Mouse (Mus musculus) hindbrain, embryonic 11.5 days (tissue): ENCODE measurements around the gene Alox8. TPM values are rescaled to one million over a fixed set of nuclear protein-coding genes. Genes with fewer than 3 reads are reported as not detected.

Experiments
- ATAC-seq: fragments of 200-750 bp; cut with Nextera tagmentation; 2 replicates; pipeline ENCODE4 v1.8.0; 2017; ENCODE audit warnings: mild to moderate bottlenecking, moderate TSS enrichment, moderate library complexity; ENCODE audit not compliant: low FRiP score
- DNase-seq: peaks from one replicate; pipeline ENCODE4 v3.0.0-alpha.2; 2015; ENCODE audit warnings: low spot score
- H3K27ac ChIP-seq: fragments of 300-500 bp; sonication (generic); 2 replicates; pipeline ENCODE4 v1.5.1; 2014; ENCODE audit warnings: mild to moderate bottlenecking, low read depth, low read length
- H3K27me3 ChIP-seq: fragments of 300-500 bp; sonication (generic); 2 replicates; pipeline ENCODE4 v1.6.1; 2014; ENCODE audit warnings: mild to moderate bottlenecking, low read length, moderate library complexity, mixed read lengths; ENCODE audit not compliant: control insufficient read depth, insufficient read depth
- H3K36me3 ChIP-seq: fragments of 300-500 bp; sonication (generic); 2 replicates; pipeline ENCODE4 v1.6.1; 2014; ENCODE audit warnings: mild to moderate bottlenecking, low read length, moderate library complexity, mixed read lengths; ENCODE audit not compliant: control insufficient read depth, insufficient read depth
- H3K4me1 ChIP-seq: fragments of 300-500 bp; sonication (generic); replicated peaks from 2 replicates; pipeline ENCODE4 v1.6.1; 2014; ENCODE audit warnings: low read length, mixed read lengths; ENCODE audit not compliant: control insufficient read depth, insufficient read depth
- H3K4me2 ChIP-seq: fragments of 300-500 bp; sonication (generic); replicated peaks from 2 replicates; pipeline ENCODE4 v1.6.1; 2014; ENCODE audit warnings: mild to moderate bottlenecking, low read depth, low read length
- H3K4me3 ChIP-seq: fragments of 300-500 bp; sonication (generic); 2 replicates; pipeline ENCODE4 v1.5.1; 2014; ENCODE audit warnings: low read depth, low read length
- H3K9ac ChIP-seq: fragments of 300-500 bp; sonication (generic); 2 replicates; pipeline ENCODE4 v1.6.1; 2014; ENCODE audit warnings: low read depth, low read length
- H3K9me3 ChIP-seq: fragments of 300-500 bp; sonication (generic); 2 replicates; pipeline ENCODE4 v1.6.1; 2016; ENCODE audit warnings: low read length; ENCODE audit not compliant: control insufficient read depth
- WGBS: fragments of 180-500 bp; shearing (Covaris S2); extraction: QIAGEN DNeasy Blood & Tissue Kit; methylation state at CpG from one replicate; pipeline ENCODE4 v1.1.7; 2014; 5-methylcytosine and 5-hydroxymethylcytosine counted together
- polyA plus RNA-seq: library from polyadenylated mRNA; unstranded; fragments of >200 nt; fragmentation: Nextera tagmentation; extraction: Ambion mirVana; gene quantifications from 2 replicates; pipeline ENCODE4 v1.2.1, GENCODE M21; 2014

Gene Alox8
- polyA plus RNA-seq, 1 experiment from 2014 or later: not detected

GRCm38 (mm10) chr11:69172606-69173005 is 25.0 kb downstream of the Alox8 start:
- no peaks in the 10 kb centered on the region for H3K9me3 ChIP-seq
- no peaks in the 10 kb centered on the region for H3K27me3 ChIP-seq
- WGBS: 85% methylated on average over 2 of the region's 2 CpGs
- no peak overlapping the region for H3K4me2 ChIP-seq
- no peak overlapping the region for H3K4me3 ChIP-seq
- no peak overlapping the region for H3K9ac ChIP-seq
- no peak overlapping the region for H3K27ac ChIP-seq
- no peak for ATAC-seq
- no peaks in the 10 kb centered on the region for H3K4me1 ChIP-seq
- H3K36me3 ChIP-seq: no peaks in the 10 kb centered on the region
- DNase-seq: no peak

- H3K4me2 ChIP-seq: no peak overlapping the region
- H3K4me1 ChIP-seq: no peaks in the 10 kb centered on the region
- ATAC-seq (no peak), DNase-seq (peak; percentile 70)
- 23% methylated on average over 7 of the region's 7 CpGs for WGBS
- no peak overlapping the region for H3K9ac ChIP-seq
- no peaks in the 10 kb centered on the region for H3K36me3 ChIP-seq
- H3K27me3 ChIP-seq: no peaks in the 10 kb centered on the region
- no peak overlapping the region for H3K27ac ChIP-seq
- no peaks in the 10 kb centered on the region for H3K9me3 ChIP-seq
- H3K4me3 ChIP-seq: no peak overlapping the region
Measured at GRCm38 (mm10) chr11:69171626-69172025, 26.0 kb downstream of the Alox8 start.

GRCm38 (mm10) chr11:69169313-69169712 is 28.3 kb downstream of the Alox8 start:
- ATAC-seq (no peak), DNase-seq (no peak)
- Histone ChIP-seq H3K9ac (no peak overlapping the region), H3K4me2 (no peak overlapping the region), H3K9me3 (no peaks in the 10 kb centered on the region), H3K27me3 (no peaks in the 10 kb centered on the region), H3K36me3 (no peaks in the 10 kb centered on the region), H3K4me3 (no peak overlapping the region), H3K27ac (no peak overlapping the region), H3K4me1 (no peaks in the 10 kb centered on the region)
- 89% methylated on average over 12 of the region's 12 CpGs for WGBS

DNA sequence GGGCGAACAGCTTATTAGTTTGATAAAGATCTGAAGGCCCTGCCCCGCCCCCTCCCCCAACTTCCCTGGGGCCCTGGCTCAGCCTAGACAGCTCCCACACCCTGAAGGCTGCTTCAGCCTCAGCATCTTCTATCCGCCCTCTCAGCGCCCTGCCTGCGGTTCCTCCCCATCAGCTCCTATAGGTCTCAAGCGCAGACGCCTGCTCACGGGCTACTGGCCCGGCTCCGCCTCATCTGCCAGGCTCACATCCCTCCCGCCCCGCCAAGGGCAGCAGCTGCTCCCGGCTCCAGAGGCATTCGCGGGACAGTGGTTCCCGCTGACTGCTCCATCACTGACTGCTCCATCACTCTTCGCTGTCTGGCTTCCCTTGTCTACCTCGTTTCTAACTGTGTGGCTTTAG is 40.8 kb downstream of the Alox8 start, which contains the start of gene Alox12b:
TSS of gene Alox12b (plus strand) at position 190 of the 400 bp plus-strand sequence.
- peak within 1 kb of the TSS; percentile 44 for H3K4me2 ChIP-seq
- H3K27me3 ChIP-seq: peaks cover 5% of the 10 kb centered on the region; the same call in 1 of the 2 replicates
- 5% methylated on average over 16 of the region's 18 CpGs for WGBS
- no peak within 1 kb of the TSS for H3K9ac ChIP-seq
- no peaks in the 10 kb centered on the region for H3K9me3 ChIP-seq
- DNase-seq (peak; percentile 67), ATAC-seq (peak; percentile 54; the same call in 1 of the 2 replicates)
- 0 out of 2 replicates have a peak, but pooled peaks cover 4% of the 10 kb centered on the region for H3K4me1 ChIP-seq
- peak within 1 kb of the TSS; percentile 10 for H3K4me3 ChIP-seq
- H3K36me3 ChIP-seq: no peaks in the 10 kb centered on the region
- H3K27ac ChIP-seq: no peak within 1 kb of the TSS

- Histone ChIP-seq H3K9me3 (no peaks in the 10 kb centered on the region), H3K4me1 (0 out of 2 replicates have a peak, but pooled peaks cover 4% of the 10 kb centered on the region), H3K4me2 (no peak overlapping the region), H3K4me3 (no peak overlapping the region), H3K27ac (no peak overlapping the region), H3K27me3 (peaks cover 5% of the 10 kb centered on the region; the same call in 1 of the 2 replicates), H3K9ac (no peak overlapping the region), H3K36me3 (no peaks in the 10 kb centered on the region)
- whole genome bisulfite sequencing: 54% methylated on average over 1 of the region's 1 CpGs
- DNase-seq (no peak), ATAC-seq (no peak)
Measured at GRCm38 (mm10) chr11:69155351-69155750, 42.3 kb downstream of the Alox8 start.

GRCm38 (mm10) chr11:69153831-69154230 is 43.8 kb downstream of the Alox8 start:
- Histone ChIP-seq H3K4me1 (0 out of 2 replicates have a peak, but pooled peaks cover 4% of the 10 kb centered on the region), H3K9me3 (no peaks in the 10 kb centered on the region), H3K4me3 (no peak overlapping the region), H3K4me2 (no peak overlapping the region), H3K9ac (no peak overlapping the region), H3K27ac (no peak overlapping the region), H3K27me3 (peaks cover 5% of the 10 kb centered on the region; the same call in 1 of the 2 replicates), H3K36me3 (no peaks in the 10 kb centered on the region)
- ATAC-seq (no peak), DNase-seq (no peak)
- WGBS: 86% methylated on average over 8 of the region's 8 CpGs

DNA sequence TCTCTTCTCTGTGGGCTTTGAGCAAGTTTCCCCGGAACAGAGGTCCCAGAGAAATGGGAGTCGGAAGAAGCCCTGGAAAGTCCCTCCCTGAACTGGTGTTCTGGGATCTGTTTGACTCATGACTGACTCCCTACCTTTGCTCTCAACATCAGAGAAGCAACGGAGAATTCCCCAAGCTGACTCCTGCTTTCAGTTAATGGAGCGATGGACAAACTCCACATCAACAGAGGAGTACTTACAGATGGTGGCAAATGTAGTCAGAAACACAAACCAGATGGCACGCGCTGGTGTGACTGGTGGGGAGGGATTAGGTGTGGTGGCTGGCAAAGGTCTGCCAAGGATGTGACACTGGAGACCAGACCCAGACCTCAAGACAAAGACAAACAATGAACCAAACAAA is 46.6 kb downstream of the Alox8 start:
- H3K9me3 ChIP-seq: no peaks in the 10 kb centered on the region
- H3K4me3 ChIP-seq: no peak overlapping the region
- DNase-seq: no peak
- 65% methylated on average over 6 of the region's 6 CpGs for WGBS
- no peaks in the 10 kb centered on the region for H3K27me3 ChIP-seq
- H3K27ac ChIP-seq: no peak overlapping the region
- ATAC-seq: no peak
- peak overlapping the region; percentile 22; the same call in 1 of the 2 replicates for H3K4me2 ChIP-seq
- H3K36me3 ChIP-seq: no peaks in the 10 kb centered on the region
- no peak overlapping the region for H3K9ac ChIP-seq
- no peaks in the 10 kb centered on the region for H3K4me1 ChIP-seq

DNA sequence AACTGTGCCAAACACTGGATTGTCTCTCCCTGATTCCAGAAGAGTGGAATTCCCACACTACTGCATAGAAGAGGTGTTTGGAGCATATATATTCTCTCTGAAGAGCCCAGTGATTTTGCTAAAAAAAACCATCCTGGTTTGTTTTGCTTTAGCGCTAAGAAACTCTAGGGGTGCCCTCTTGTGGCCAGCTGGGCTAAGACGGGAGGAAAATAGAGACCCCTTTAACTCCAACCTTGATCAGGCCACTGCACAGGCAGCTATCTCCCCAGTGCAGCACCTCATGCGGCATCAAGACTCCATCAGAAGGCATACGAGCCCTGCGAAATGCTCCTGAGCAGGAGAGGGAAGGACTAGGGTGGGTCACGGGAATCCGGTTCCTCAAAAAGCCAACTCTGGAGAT is 47.2 kb downstream of the Alox8 start:
- Histone ChIP-seq H3K36me3 (no peaks in the 10 kb centered on the region), H3K9me3 (no peaks in the 10 kb centered on the region), H3K9ac (no peak overlapping the region), H3K27ac (no peak overlapping the region), H3K4me1 (no peaks in the 10 kb centered on the region), H3K4me2 (peak overlapping the region; percentile 22; the same call in 1 of the 2 replicates), H3K27me3 (no peaks in the 10 kb centered on the region), H3K4me3 (no peak overlapping the region)
- DNase-seq: peak; percentile 77
- no peak for ATAC-seq
- 8% methylated on average over 7 of the region's 7 CpGs for WGBS

DNA sequence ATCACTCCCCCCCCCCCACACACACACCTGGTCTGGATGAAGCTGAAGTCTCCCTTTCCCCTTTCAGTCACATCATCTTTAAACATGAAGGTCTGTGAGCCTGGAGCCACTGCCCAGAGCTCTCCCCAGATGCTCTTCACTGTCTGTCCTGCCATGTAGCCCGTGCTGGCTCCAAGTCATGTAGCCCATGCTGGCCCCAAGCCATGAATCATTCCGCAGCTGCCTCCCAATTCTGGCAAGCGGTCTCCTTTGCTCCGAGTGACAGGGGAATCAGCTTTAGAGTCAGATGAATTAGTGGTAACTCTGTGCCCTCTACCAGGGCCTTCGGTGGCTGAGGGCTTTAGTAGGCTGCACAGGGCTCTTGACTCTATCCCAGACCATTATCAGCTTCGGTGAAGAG is 47.9 kb downstream of the Alox8 start:
- no peak for ATAC-seq
- H3K4me2 ChIP-seq: no peak overlapping the region
- H3K9ac ChIP-seq: no peak overlapping the region
- no peaks in the 10 kb centered on the region for H3K27me3 ChIP-seq
- no peaks in the 10 kb centered on the region for H3K4me1 ChIP-seq
- H3K9me3 ChIP-seq: no peaks in the 10 kb centered on the region
- no peaks in the 10 kb centered on the region for H3K36me3 ChIP-seq
- H3K27ac ChIP-seq: no peak overlapping the region
- no peak for DNase-seq
- 86% methylated on average over 6 of the region's 6 CpGs for WGBS
- no peak overlapping the region for H3K4me3 ChIP-seq
